Mouse (Mus musculus): ENCODE measurements at regions not wholly inside any gene's neighbourhood (a gene's known extent, or its start where the extent isn't known, plus 50 kb on each side); places are given as distances from the start of the nearest gene placed in this dataset.

DNA sequence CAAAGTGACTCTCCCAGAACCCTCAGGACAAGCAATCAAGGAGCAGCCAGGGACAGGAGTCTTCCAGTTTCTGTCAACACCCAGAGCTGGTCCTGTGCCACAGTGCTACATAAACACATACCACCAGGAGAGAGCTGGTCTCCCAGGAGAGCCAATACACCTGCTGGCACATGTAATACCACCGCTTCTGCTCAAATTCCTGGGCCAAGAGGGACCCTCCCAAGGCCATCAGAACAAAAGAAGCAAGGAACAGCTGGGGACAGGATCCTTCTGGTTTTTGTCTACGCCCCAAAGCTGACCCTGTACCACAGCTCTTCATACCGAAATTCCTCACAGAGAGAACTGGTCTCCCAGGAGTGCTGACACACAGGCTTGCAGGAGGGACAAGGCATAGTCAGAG lies 695.4 kb upstream of the Tbl1xr1 start:
- no peak for DNase-seq (ENCODE audit: low spot score in 2 of 2)

DNA sequence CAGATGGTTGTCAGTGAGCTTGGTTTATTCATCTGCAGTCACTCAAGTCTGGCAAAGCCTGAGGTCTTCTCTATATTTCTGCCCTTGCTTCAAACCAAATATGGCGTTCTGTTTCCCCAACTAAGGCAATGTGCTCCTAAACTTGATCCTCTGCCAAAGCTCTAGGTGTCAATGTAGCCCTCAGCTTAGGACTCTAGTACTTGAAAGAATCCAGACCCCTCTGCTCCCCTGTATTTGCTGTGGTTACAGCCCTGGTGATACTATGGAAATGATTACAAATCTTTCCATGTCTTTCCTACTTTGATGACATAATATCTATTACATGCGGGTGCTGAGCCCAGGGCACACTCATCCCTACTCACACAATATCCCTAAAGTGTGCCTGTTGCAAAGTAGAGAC lies 672.9 kb upstream of the Tbl1xr1 start:
- no peak for DNase-seq (ENCODE audit: low spot score in 2 of 2)

DNA sequence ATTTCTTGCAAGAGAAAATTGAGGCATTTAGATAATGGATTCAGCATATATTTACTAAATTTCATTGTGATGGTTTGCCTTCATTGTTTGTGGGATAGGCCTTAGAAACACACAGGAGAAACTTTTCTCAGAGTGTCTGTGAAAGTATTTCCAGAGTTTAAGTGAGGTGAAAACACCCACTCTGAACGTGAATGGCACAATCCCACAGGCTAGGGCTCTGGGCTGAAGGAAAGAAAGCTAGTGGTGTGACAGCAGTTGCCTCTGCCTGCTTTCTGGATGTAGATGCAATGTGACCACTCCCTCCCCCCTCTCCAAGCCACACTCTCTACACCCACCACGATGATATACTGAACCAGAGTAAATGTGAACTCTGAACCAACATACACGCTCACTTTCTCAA lies 672.4 kb upstream of the Tbl1xr1 start:
- no peak for DNase-seq (ENCODE audit: low spot score in 2 of 2)

DNA sequence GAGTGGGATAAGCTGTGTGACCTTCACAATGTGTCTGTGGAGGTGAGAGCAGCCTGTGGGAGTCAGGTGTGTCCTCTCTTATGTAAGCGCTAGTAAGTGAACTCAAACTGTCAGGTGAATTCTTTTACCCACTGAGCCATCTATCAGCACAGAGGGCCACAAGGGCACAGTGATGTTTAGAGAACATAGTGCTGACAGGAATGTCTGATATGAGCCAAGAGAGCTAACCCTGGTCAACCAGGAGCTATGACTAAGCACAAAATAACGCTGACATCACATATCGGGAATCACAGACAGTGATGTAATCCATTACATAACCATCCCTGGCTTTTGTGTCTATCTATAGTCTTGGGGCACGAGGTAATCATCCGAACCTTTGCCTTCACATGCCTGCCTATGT lies 669.4 kb upstream of the Tbl1xr1 start:
- DNase-seq (ENCODE audit: low spot score in 2 of 2), result no peak

DNA sequence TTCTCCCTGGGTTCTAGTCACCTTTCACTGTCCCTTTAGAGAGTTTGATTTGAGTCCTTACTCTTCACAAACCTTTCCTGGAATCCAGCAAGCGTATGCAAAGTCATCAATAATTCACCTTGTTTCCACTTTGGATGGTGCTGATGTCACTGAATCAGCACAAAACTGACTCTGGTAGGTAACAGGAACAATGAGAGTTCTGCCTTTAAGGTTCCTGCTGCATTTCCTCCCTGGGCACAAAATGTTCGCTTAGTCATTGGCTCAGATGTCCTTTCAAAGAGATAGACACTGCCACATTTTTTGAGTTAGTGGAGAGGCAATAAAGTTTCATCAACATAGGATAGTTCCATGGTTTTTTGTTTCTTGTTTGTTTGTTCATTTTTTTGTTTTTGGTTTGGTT lies 664.4 kb upstream of the Tbl1xr1 start:
- no peak for DNase-seq (ENCODE audit: low spot score in 2 of 2)

DNA sequence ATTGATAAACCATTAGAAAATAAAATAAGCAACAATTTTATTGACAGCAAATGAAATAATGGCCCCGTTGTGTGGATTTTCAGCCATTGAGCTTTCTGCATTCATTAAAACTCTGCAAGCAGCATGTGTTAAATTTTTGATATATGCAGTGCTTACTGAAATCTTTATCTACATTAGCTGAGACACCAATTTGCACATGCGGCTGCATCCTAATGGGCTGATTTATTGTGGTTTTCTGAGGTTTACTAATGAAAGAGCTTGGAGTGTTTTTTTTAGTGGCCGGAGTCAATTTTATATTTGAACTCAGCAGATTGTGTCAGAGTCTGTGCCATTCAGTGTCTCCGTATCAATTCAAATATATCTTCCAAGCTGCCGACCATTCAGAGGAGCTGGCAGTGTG lies 653.3 kb upstream of the Tbl1xr1 start:
- DNase-seq (ENCODE audit: low spot score in 2 of 2), result no peak

DNA sequence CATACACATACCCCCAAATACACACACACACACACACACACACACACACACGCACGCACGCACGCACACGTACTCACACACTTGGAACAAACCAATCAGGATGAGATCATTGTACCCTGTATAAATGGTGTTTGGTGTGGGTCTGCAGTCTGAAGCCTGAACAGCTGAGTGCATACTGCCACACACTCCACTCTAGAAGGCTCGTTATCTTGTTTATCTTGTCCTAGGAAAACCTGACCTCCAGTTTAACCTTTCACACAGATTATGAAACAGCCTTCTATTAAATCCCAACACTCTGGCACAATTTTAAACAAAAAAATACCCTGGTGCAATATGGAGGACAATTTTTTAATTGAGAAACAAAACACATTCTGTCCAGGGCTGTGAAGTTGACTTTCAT lies 649.9 kb upstream of the Tbl1xr1 start:
- DNase-seq (ENCODE audit: low spot score in 2 of 2), result no peak

DNA sequence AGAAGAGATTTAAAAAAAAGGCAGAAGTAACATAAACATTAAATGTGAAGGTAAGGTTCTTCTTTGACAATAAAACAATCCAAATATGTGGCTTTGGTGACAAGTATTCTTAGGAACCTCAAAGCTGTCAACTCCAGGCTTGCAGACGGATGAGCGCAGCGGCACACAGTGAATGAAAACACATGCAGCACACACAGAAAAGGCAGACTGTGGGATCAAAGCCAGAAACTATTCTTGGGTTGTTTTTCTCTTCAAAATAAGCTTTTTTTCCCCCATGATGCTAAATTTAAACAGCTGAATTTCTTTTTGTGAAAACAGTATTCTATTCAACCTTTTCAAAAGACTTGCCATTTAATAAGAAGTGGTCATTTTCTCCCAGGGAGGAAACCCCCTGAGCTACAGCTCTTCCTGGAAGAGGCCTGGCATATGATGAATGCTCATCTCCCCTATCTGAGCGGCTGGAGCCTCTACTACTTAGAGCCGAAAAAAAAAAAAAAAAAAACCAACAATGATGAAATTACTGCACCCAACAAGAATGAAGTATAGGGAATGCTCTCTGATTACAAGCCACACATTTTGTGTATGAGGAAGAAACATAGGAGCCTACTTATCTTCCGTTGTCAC lies 648.9 kb upstream of the Tbl1xr1 start:
- DNase-seq (ENCODE audit: low spot score in 2 of 2), result no peak

DNA sequence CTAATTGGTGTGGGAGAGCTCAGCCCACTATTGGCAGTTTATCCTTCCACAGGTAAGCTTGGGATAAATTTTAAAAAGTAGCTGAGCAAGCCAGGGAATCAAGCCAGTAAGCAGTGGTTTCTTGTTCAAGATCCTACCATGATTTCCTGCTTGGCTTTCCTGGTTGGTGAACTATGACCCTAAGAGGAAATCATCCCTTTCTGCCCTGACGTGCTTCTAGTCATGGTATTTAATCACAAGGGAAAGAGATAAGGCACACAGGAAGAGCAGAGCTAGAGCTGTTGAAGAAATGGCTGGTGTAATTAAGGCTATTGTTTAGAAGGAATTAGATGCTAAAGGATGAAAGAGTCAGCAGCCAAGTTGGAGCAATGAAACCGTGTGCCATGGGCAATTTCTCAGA lies 648.3 kb upstream of the Tbl1xr1 start:
- no peak for DNase-seq (ENCODE audit: low spot score in 2 of 2)

DNA sequence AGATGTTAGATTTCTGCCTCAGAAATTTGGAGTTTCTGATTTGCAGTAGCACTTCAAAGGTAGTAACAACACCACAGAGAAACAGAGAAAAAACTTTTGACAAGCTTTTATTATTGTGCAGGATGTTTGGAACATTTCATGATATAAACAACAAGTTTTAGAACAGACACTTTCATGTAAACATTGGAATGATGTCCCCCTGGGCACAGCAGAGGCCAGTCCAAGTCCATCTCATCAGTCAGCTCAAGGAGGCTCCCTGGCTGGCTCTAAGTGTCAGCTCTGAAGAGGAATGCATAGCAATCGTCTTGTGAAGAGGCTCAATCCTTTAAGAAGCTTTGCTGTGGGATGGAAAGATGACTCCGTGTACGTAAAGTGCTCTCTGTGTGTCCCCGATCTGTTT lies 612.2 kb upstream of the Tbl1xr1 start:
- no peak for DNase-seq (ENCODE audit: low spot score in 2 of 2)

DNA sequence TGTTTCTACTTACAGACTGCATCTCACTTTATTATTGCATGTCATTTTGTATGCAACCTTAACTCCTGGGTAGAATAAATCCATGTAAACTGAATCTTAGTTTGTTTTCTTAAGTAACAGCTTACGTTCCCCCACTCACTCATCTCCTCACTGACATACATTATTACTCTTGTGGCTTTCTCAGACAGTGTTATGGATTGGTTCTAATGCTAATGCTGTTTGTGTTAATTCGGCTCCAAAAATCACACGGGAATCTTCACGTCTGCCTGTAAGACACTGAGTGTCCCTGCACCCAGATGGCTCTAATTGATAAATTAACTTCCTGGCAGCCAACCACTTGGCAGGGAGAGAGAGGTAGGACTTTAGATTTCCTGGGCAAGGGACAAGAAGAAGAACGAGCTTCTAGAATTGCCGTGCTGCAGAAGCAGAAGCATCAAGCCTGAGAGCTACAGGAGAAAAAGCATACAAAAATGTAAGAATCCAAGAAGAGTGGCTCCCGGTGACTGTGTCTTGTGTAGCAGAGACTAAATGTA lies 610.3 kb upstream of the Tbl1xr1 start:
- DNase-seq (ENCODE audit: low spot score in 2 of 2), result no peak

DNA sequence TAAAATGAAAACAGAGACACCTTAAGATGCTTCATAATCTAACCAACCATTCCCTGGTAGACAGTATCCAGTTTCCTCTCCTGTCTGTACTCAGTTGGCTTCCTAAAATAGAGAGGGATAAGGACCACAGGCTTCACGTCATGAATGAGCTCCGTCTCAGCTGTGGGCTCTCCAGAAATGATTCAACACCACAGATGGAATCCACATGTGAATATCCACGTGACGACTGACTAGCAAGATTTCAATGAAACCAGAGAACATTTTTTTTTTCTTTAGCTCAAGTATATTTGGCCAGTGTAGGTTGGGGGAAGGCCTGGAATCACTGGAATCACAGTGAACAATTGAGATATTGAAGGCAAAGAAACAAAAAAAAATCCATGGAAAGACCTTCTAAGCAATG lies 599.1 kb upstream of the Tbl1xr1 start:
- DNase-seq (ENCODE audit: low spot score in 2 of 2), result no peak

DNA sequence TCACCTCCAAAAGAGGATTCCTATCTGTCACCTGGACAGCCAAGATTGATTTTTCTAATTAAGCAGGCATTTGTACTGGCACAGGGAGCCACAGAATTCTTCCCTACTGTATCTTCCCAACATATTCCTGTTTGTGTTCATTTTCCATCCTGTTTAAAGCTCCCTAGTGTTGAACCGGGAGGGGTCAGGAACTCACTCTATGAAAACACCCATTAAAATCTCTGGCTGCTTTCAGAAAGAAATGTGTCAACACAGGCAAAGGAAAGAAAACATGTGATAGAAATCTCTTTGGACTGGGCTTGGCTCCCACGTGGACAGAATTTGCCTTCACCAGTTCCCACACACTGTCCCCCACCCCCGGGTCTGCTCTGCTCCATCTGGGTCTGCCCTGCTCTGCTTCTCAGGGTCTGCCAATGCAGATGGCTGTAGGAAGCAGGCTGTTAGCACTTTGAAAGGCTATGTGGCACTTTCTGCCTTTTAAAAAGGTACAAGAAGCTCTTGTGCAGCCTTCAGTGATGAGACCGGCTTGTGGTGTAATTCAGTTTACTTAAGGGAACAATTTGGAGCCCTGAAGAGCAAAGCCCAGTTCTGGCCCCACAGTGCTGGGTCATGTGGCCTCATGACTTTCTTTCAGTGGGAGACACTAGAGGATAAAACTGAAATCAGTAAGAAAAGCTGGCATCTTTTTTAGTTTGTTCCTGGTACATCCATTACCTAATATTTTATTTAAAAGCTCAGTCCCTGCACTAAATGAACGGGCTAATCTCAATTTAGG lies 597.2 kb upstream of the Tbl1xr1 start:
- DNase-seq (ENCODE audit: low spot score in 2 of 2), result no peak

DNA sequence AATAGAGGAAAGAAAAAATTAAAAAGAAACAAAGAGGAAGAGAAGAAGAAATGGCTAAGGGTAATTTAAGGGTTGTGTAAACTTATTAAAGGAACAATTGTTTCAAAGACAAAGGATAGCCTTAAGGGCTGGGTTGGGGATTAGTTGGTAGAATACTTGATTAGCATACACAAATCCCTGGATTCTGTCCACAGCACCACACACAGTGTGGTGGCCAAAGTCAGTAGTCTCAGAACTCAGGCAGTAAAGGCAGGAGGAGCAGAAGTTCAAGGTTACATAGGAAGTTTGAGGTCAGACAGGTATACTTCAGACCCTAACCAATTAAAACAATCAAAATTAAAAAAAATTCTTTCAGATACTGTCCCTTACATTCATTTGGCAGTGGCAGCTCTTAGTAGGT lies 596.6 kb upstream of the Tbl1xr1 start:
- no peak for DNase-seq (ENCODE audit: low spot score in 2 of 2)

DNA sequence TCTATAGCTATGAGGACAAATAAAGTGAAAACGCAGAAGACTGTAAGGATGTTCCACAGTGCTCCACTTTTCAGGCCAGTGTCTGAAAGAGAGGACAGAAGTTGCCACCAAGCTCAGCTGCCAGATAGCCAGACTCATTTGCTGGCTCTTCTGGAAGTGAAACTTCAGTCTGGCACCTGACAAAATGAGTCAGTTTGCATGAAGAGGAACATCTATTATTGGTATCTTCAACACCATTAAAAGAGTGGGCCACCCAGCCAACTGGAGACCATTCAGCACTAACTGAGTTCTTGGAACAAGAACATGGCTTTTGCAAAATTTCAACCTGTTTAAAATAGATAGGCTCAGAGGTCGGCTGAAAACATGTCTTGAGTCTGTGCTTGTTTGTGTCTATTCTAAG lies 592.4 kb upstream of the Tbl1xr1 start:
- DNase-seq (ENCODE audit: low spot score in 2 of 2), result no peak

DNA sequence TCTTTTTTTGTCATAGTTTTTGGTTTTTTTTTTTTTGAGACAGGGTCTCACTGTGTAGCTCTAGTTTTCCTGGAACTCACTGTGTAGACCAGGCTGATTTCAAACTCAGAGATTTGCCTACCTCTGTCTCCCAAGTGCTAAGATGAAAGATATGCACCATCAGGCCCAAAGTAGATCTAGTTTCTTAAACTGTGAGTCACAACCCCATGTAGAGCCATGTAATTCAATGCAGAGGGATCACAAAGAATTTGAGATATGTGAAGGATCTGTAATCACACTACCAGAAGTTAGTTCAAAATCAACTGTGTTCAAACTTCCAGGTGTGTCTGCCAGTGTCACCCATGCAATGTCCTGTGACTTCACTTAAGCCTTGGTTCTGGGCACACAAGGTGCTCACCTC lies 591.0 kb upstream of the Tbl1xr1 start:
- no peak for DNase-seq (ENCODE audit: low spot score in 2 of 2)

DNA sequence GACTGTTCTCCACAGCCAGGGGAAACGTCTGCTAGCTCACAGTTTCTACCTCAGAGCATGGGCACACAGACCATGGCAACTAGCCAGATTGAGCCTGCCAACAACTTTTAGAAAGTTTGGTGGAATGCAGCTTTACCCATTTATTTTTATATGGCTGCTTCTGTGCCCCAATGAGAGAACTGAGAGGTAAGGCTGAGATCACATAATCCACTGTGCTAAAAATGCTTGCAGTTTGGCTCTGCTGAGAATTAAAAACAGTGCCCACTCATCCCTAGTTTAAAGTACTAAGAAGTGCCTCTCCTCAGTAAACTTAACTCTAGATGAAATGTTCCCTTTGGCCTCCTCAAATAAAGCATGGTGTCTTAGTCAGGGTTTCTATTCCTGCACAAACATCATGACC lies 586.9 kb upstream of the Tbl1xr1 start:
- DNase-seq (ENCODE audit: low spot score in 2 of 2), result no peak

DNA sequence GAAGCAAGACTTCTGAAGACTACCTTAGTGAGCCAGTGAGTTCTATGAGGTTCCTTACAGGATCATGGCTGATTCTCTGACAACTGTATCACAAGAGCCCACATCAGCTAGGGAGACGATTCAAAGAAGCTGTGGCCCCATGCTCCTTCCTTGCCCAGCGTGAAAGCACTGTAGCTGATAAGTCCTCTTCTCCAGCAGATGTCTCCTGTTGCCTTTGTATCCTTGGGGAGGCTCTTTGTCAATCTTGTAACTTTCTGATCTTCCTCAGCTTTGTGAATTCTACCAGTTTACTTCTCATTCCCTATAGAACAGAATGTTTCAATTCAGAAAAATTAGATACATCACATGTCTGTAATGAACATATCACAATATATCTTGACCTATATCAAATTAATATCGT lies 584.0 kb upstream of the Tbl1xr1 start:
- DNase-seq (ENCODE audit: low spot score in 2 of 2), result no peak

DNA sequence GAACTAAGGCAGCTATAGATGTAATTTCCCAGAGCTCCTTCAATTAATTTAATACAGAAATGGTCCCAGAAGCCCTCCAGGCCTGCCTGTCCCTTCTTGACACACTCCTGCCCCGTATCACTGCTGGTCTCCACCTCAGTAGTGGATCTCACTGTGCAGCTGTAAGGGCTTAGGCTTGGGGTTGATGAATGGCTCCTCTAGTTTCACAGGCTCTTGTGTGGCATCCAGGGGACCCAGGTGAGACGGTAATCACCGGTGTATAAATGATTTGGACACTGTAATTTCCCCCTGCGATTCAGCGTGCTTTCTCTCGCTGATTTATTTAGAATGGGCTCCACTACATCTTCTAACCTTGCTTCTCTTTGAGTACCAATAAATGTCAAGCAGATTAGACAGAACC lies 583.1 kb upstream of the Tbl1xr1 start:
- DNase-seq (ENCODE audit: low spot score in 2 of 2), result no peak

DNA sequence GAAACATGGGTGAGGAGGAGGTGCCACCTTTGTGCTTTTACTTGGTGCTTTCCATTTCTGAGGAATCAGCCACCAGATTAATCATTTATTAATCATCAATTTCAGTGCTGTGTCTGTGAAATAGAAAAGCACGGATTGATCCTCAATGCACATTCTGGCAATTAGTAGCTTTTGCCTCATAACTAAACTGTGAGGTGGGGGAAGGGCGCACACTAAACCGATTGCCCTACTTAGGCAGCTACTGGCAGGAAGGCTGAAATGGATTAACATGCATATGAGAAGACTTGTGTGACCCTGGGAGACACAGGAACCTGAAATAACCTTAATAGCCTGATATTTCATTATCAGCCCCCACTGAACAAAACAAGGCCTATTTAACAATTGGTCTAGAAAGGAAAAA lies 581.5 kb upstream of the Tbl1xr1 start:
- no peak for DNase-seq (ENCODE audit: low spot score in 2 of 2)

DNA sequence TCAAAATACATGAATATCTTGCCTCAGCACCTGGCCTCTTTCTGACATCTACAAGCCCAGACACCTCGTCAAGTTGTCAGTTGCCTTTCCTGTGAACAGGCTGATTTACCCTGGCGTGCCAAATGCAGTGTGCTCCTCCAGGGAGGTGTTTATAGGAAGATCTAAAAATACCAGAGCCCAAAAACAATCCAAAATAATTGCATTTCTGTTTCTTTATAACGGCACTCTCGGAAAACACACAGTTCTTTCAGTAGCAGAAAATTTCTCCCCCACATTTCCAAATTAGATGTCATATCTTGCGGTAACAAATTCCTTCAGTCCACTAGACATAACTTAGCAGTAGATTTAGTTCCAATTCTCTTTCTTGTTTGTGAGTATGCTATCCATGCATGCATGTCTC lies 580.8 kb upstream of the Tbl1xr1 start:
- DNase-seq (ENCODE audit: low spot score in 2 of 2), result no peak

DNA sequence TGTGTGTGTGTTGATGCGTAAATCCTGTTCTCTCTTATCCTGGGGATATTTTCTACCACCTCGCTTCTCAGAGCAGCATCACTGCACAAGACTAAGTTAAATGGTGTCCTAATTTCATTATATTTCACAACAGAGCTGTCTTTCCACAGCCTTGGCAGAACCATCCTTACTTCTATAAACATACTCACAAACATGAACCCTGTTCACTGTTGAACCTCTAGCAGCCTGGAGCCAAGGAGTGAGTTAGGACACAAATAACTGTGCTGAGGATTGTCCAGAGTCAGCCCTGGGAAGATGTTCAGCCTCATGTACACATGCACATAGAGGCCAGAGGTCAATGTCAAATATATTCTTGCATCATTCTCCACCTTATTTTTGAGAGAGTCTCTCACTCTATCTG lies 580.3 kb upstream of the Tbl1xr1 start:
- no peak for DNase-seq (ENCODE audit: low spot score in 2 of 2)

DNA sequence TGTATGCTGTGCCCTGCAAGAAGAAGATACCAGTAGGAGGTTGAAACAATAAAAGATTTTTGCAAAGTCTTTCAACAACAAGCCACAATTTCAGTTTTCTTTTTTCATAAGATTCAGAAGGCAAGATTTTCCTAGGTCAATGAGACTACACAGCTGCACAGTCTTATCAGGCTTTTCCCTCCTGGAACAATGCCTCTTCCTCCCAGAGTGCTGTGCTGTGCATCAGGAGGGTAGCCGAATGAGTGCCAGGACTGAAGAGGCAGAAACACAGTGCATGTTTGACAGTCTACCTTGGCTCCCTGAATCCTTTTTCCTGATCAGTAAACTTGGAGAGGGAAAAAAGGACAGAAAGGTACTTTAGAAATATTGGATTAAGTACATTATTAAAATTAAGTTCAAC lies 579.4 kb upstream of the Tbl1xr1 start:
- no peak for DNase-seq (ENCODE audit: low spot score in 2 of 2)

DNA sequence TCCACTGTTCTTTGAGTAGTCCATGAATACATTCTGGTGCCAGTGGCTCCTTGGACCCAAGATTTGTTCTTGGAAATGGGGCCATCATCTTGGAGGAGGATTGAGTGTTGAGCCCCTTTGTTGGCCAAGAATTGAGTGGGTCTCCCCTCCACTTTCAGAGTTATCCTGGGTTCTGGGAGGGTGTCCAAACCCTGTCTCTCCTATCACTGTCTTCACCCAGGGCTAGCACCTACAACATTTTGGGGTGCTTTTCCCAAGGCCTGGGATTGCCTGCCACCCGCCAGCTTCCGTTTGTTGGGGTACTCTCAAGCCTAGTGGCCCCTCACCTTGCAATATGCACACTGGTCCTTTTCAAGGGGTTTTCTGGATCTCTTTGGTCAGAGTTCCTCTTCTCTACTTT lies 568.8 kb upstream of the Tbl1xr1 start:
- no peak for DNase-seq (ENCODE audit: low spot score in 2 of 2)

All from spleen, postnatal 10 days (tissue).